Mouse (Mus musculus): ENCODE data around the gene Zfp872. TPM values are rescaled to one million over a fixed set of nuclear protein-coding genes. Genes with fewer than 3 reads are reported as not detected.
"Not testable (repeated sequence)": the region's sequence is repeated elsewhere in the genome, so short reads cannot be mapped to it uniquely, and the experiment has no call there.

The Zfp872 gene
- polyA plus RNA-seq, 3 experiments from 2014 or later: not detected

DNA sequence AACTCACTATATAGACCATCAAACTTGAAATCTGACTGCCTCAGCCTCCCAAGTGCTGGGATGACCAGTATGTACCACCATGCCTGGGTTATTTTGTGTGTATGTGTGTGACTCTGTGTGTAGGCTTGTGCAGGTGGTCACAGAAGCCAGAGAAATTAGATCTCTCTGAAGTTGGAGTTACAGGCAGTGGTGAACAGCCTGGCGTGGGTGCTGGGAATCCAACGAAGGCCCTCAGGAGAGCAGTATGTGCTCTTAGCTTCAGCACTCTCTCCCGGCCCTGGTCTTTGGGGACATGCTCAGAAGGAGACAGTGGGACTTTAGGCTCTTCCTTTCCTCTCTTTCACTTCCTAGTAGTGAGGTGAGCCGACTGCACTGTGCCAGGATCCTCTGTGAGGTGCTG lies 15.6 kb upstream of the Zfp872 start:
- ATAC-seq: no peak

DNA sequence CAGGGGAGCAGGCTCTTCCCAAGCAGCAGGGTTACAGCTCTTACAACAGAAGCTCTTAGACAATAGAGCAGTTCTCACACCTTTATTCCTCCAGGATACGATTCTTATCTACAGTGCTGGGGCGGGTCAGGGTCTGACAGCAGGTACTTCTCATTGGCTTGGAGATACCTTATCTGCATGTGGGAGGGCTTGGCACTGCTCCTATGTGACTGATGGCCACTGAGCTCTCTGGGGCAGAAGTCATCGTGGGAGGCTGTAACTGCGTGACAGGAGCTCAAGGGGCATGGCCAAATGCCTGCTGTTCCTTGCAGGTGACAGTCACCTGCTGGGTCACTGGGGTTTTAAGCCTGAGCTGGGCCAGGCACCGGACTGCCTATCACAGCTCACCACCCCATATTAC lies 8.5 kb downstream of the Zfp872 start:
- ATAC-seq: no peak

GRCm38 (mm10) chr9:22213785-22214194 lies 25.9 kb downstream of the Zfp872 start:
- ATAC-seq: no peak

DNA sequence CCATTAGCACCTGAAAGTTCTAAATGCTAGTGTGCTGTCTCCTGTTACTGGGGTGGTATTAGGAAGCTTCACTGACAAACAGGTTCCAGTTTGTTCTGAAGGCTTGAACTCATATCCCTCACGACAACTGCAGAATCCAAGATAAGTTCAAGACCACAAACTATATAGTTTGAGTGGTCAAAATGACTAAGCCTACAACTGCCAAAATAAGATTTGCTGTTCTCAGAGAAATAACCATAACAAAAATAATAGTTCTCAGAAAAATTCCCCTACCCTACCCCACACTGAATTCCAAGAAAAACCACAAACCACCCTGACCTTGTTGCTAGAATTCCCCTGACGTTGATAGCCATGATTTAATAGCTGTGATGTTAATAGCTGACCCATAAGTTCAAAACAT lies 26.7 kb downstream of the Zfp872 start:
- ATAC-seq: no peak

DNA sequence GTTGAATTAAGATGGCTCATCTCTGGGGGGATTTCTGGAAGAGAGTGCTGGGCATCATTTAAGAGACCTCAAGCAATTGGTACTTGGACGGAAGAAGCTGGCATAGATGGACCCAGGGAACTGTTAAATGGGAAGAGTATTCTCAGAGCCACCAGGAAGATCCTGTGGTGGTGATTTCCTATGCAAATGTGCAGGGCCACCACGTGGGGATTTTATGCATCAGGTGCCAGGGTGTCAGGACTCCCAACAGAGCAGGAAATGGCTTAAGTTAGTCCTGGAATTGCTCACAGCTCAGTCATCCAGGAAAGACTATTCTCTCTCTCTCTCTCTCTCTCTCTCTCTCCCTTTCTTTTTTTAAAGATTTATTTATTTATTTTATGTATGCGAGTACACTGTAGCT lies 28.8 kb downstream of the Zfp872 start:
- no peak for ATAC-seq

GRCm38 (mm10) chr9:22217858-22218493 lies 30.1 kb downstream of the Zfp872 start:
- ATAC-seq: no peak

GRCm38 (mm10) chr9:22224066-22224465 lies 36.2 kb downstream of the Zfp872 start:
- no peak for ATAC-seq

- ATAC-seq: peak; percentile 32
These were observed 36.9 kb downstream of the Zfp872 start for GRCm38 (mm10) chr9:22224536-22225503.

- ATAC-seq: peak; percentile 95
These were observed 37.9 kb downstream of the Zfp872 start, which contains the start of gene Zfp809 for GRCm38 (mm10) chr9:22225581-22226388. Zfp809 (plus strand) TSS chr9:22225714.

- not testable (repeated sequence) for ATAC-seq
These were observed 38.4 kb downstream of the Zfp872 start for GRCm38 (mm10) chr9:22226389-22226673.

DNA sequence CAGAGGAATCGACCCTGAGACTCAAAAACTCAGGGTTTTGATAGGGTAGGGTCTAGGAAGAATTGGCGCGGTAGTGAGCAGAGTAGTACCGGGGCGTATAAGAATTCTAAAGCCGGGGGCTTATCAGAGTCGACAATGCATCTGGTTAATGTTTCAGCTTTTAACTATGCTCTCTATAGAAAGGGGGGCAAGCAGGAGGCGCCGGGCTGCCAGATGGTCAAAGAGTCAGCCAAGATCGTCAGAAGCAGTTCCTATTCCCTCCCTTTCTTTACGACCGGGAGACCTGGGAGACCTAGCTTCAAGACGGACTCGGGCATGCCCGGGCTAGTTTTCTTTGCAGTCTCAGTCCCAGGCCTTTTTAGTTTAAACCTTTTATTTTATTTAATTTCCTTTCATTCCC lies 39.0 kb downstream of the Zfp872 start:
- ATAC-seq: no peak

DNA sequence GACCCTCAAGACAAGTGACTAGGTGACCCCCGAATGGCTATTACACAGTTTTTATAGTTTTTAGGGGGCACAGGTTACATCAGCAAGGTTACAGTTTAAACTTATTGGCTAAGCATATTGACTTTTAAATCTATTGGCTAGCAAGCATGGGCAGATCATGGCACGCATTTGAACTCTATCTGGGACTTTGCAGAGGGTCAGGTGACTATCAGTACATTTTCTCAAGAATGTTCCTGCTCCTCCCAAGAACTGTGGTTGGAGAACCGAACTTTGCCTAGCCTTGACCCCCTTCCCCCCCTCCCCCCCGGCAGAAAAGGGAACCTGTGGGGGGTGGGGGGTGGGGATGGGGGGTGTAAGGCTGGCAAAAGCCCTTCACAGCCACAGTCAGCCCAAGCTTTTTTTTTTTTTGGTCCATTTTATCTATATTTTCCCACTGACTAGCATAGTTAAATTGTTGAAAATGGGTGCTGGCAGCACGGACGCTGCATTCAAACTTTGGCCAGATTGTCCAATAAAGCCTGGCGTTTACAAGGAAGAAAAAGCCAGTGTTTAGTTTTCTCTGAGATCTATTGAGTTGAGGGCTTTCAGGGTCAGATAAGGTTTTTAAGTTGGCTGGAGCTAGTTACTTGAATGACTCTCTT lies 41.6 kb downstream of the Zfp872 start:
- ATAC-seq: no peak

GRCm38 (mm10) chr9:22230061-22230460 lies 42.2 kb downstream of the Zfp872 start:
- no peak for ATAC-seq

DNA sequence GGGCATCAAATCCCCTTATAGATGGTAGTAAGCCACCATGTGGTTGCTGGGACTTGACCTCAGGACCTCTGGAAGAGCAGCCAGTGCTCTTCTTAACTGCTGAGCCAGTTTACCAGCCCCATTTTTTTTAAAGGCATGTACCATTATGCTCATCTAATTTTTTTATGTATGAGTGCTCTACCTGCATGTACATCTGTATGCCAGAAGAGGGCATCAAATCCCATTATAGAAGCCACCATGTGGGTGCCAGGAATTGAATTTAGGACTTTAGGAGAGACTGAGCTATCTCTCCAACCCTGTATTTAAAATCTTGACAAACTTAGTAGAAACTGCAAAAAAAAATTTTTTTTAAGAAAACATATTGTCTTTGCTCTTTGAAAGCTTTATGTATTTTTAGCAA lies 42.7 kb downstream of the Zfp872 start:
- no peak for ATAC-seq

DNA sequence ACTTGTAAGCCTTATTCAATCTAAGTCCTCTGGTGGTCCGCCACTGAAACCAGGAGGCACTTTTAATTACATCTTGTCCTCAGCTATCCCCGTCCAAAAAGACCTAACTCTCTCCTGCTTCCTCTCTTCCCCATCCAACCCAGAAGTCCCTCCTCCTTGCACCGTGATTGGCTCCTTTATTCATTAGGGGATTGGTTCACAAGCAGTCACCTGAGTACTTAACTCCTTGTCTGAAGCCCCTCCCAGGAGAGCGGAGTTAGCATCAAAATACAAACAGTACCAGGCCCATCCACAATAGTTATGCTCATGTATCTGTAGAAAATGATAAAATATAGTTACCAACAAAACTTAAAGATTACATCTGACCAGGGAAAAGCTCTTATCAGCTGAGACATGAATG lies 52.1 kb downstream of the Zfp872 start:
- ATAC-seq: no peak

GRCm38 (mm10) chr9:22244242-22244641 lies 56.4 kb downstream of the Zfp872 start:
- ATAC-seq: no peak

Other genes starting within 250 kb of the Zfp872 start
- gene Swsap1, start 232.3 kb upstream of the Zfp872 start, polyA plus RNA-seq (2017; shearing (Covaris generic)): 1 to 10 TPM; 3.6 to 6.2 (median 4.9) TPM
- gene Epor, start 224.6 kb upstream of the Zfp872 start, polyA plus RNA-seq (2017; shearing (Covaris generic)): under 1 TPM in 2 of 3 experiments, not detected in 1; 0.31 to 0.38 TPM
- not detected for gene Rgl3, start 198.6 kb upstream of the Zfp872 start, polyA plus RNA-seq (2017; shearing (Covaris generic))
- not detected for gene Ccdc151, start 185.5 kb upstream of the Zfp872 start, polyA plus RNA-seq (2017; shearing (Covaris generic))
- 10 to 100 TPM; 30.8 to 47.7 (median 36.1) TPM for gene Prkcsh, start 185.3 kb upstream of the Zfp872 start, polyA plus RNA-seq (2017; shearing (Covaris generic))
- gene Elavl3, start 136.1 kb upstream of the Zfp872 start, polyA plus RNA-seq (2017; shearing (Covaris generic)): not detected
- not detected for gene Gm49318, start 116.8 kb upstream of the Zfp872 start, polyA plus RNA-seq (2017; shearing (Covaris generic))
- gene Zfp653, start 116.7 kb upstream of the Zfp872 start, polyA plus RNA-seq (2017; shearing (Covaris generic)): 1 to 10 TPM; 2.9 to 7.0 (median 6.5) TPM
- 10 to 100 TPM; 27.7 to 40.0 (median 37.7) TPM for gene Ecsit, start 102.7 kb upstream of the Zfp872 start, polyA plus RNA-seq (2017; shearing (Covaris generic))
- under 1 TPM; 0.20 to 0.36 (median 0.32) TPM for gene Cnn1, start 88.9 kb upstream of the Zfp872 start, polyA plus RNA-seq (2017; shearing (Covaris generic))
- gene Elof1, start 70.9 kb upstream of the Zfp872 start, polyA plus RNA-seq (2017; shearing (Covaris generic)): 10 to 100 TPM; 76.4 to 98.9 (median 89.4) TPM
- 100 to 1,000 TPM; 155 to 257 (median 245) TPM for gene Acp5, start 52.4 kb upstream of the Zfp872 start, polyA plus RNA-seq (2017; shearing (Covaris generic))
- 10 to 100 TPM; 40.1 to 46.8 (median 43.2) TPM for gene Pigyl, start 31.2 kb upstream of the Zfp872 start, polyA plus RNA-seq (2017; shearing (Covaris generic))
- gene Zfp809, start 37.6 kb downstream of the Zfp872 start, polyA plus RNA-seq (2017; shearing (Covaris generic)): 10 to 100 TPM; 39.0 to 42.2 (median 40.6) TPM
- gene Zfp599, start 71.8 kb downstream of the Zfp872 start, polyA plus RNA-seq (2017; shearing (Covaris generic)): 1 to 10 TPM; 5.2 to 8.8 (median 7.8) TPM
- 10 to 100 TPM; 10.7 to 21.5 (median 17.5) TPM for gene Zfp810, start 119.6 kb downstream of the Zfp872 start, polyA plus RNA-seq (2017; shearing (Covaris generic))
- gene Anln, start 201.1 kb downstream of the Zfp872 start, polyA plus RNA-seq (2017; shearing (Covaris generic)): 10 to 100 TPM in 1 of 3 experiments, 1 to 10 TPM in 1, under 1 TPM in 1; 0.87 to 12.0 (median 1.3) TPM
- gene 9530077C05Rik, start 223.4 kb downstream of the Zfp872 start, polyA plus RNA-seq (2017; shearing (Covaris generic)): 1 to 10 TPM; 1.4 to 2.3 (median 1.6) TPM